Comparison of ENCODE assay signal across 47 mouse cellular contexts in the genomic region with DNA sequence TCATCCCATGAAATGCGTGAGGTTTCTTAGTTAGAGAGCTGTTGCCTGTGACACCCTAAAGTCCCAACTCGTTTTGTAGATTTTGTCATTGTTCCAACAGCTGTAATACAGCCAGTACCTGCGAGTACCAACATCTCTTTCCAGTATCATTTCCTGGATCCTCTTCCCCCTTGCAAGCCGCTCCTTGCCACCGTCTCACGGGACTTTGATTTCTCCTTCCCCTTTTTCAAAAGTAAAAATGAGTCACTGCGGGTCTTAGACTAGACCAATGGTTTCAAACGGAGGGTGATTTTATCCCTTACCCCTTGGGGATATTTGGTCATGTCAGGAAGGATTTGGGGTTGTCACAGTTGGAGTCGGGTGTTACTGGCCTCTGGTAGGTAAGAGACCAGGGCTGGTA. TPM values are rescaled to one million over a fixed set of nuclear protein-coding genes. Genes with fewer than 3 reads are reported as not detected.
"Had no signal": no experiment of that assay in that cellular context is flagged by ENCODE, and none has a peak within 500 bp of the region (broad histone marks: within the 10 kb centered on the region; RNA-seq: fewer than 3 reads in every experiment).

No protein-coding gene starts in this region.

- DNase-seq: left cerebral cortex, postnatal 4 days; liver; liver, embryonic 13.5 days; liver, postnatal 0 days; lung, adult 18-20 months; lung, adult 2 months; lung, embryonic 14.5 days; lung, postnatal 10 days; lung, postnatal 14 days; lung, postnatal 36 days; lung, postnatal 4 days; midbrain, embryonic 14.5 days had no signal

- H3K9ac ChIP-seq: limb, embryonic 12.5 days; limb, embryonic 13.5 days; limb, embryonic 15.5 days; liver, embryonic 12.5 days; liver, embryonic 13.5 days; liver, embryonic 14.5 days; liver, embryonic 15.5 days; liver, postnatal 0 days; lung, embryonic 14.5 days; lung, embryonic 15.5 days; midbrain, embryonic 12.5 days; midbrain, embryonic 13.5 days; midbrain, embryonic 15.5 days; neural tube, embryonic 12.5 days; neural tube, embryonic 13.5 days had no signal

- H3K9me3 ChIP-seq: limb, embryonic 10.5 days; limb, embryonic 15.5 days; liver, embryonic 12.5 days; liver, embryonic 13.5 days; liver, embryonic 15.5 days; lung, embryonic 15.5 days; midbrain, embryonic 15.5 days; neural tube, embryonic 12.5 days had no signal

- H3K27me3 ChIP-seq: limb, embryonic 15.5 days; liver, embryonic 13.5 days; lung, embryonic 15.5 days; midbrain, embryonic 13.5 days; midbrain, embryonic 15.5 days; neural tube, embryonic 12.5 days; neural tube, embryonic 13.5 days had no signal

- H3K27ac ChIP-seq: limb, embryonic 10.5 days; limb, embryonic 12.5 days; limb, embryonic 13.5 days; limb, embryonic 15.5 days; liver, embryonic 12.5 days; liver, embryonic 13.5 days; liver, embryonic 14.5 days; liver, embryonic 15.5 days; lung, embryonic 15.5 days; macrophage; midbrain, embryonic 10.5 days; midbrain, embryonic 12.5 days; midbrain, embryonic 13.5 days; midbrain, embryonic 15.5 days; neural tube, embryonic 12.5 days; neural tube, embryonic 13.5 days had no signal

- ATAC-seq: liver, embryonic 12.5 days; liver, postnatal 0 days; lung, postnatal 0 days; midbrain, embryonic 13.5 days; midbrain, embryonic 15.5 days; midbrain, embryonic 16.5 days had no signal

- H3K4me2 ChIP-seq: limb, embryonic 12.5 days; limb, embryonic 13.5 days; limb, embryonic 15.5 days; liver, embryonic 11.5 days; liver, embryonic 12.5 days; liver, embryonic 13.5 days; liver, embryonic 15.5 days; lung, embryonic 14.5 days; lung, embryonic 15.5 days; midbrain, embryonic 11.5 days; midbrain, embryonic 12.5 days; midbrain, embryonic 13.5 days; midbrain, embryonic 15.5 days; neural tube, embryonic 12.5 days; neural tube, embryonic 13.5 days had no signal

- H3K36me3 ChIP-seq: limb, embryonic 10.5 days; limb, embryonic 12.5 days; limb, embryonic 13.5 days; limb, embryonic 15.5 days; liver, embryonic 12.5 days; liver, embryonic 13.5 days; liver, embryonic 15.5 days; lung, embryonic 15.5 days; midbrain, embryonic 10.5 days; midbrain, embryonic 12.5 days; midbrain, embryonic 13.5 days; midbrain, embryonic 15.5 days; neural tube, embryonic 12.5 days; neural tube, embryonic 13.5 days had no signal

- H3K4me1 ChIP-seq: limb, embryonic 10.5 days; limb, embryonic 12.5 days; limb, embryonic 13.5 days; limb, embryonic 15.5 days; liver, embryonic 12.5 days; liver, embryonic 13.5 days; liver, embryonic 15.5 days; midbrain, embryonic 12.5 days; neural tube, embryonic 12.5 days; neural tube, embryonic 13.5 days had no signal

- H3K4me3 ChIP-seq: limb, embryonic 10.5 days; limb, embryonic 12.5 days; limb, embryonic 13.5 days; limb, embryonic 15.5 days; liver, embryonic 12.5 days; liver, embryonic 13.5 days; liver, embryonic 15.5 days; lung, embryonic 15.5 days; megakaryocyte, embryonic 14.5 days; midbrain, embryonic 10.5 days; midbrain, embryonic 12.5 days; midbrain, embryonic 13.5 days; midbrain, embryonic 15.5 days; myocyte; neural tube, embryonic 12.5 days; neural tube, embryonic 13.5 days had no signal

RNA-seq across cellular contexts. Expression of a gene that starts 56.5 kb away (rescaled TPM):
- total RNA-seq: left cerebral cortex, adult 8-10 months; left cerebral cortex, postnatal 10 days; left cerebral cortex, postnatal 25 days; left cerebral cortex, postnatal 36 days; left cerebral cortex, postnatal 4 days; liver, adult 2 months; megakaryocyte progenitor cell, adult 5-6 weeks; megakaryocyte, adult 5-6 weeks; megakaryocyte-erythroid progenitor cell, adult 5-6 weeks; midbrain, postnatal 0 days had no signal
- polyA plus RNA-seq: limb, embryonic 10.5 days; limb, embryonic 11.5 days; limb, embryonic 12.5 days; limb, embryonic 13.5 days; limb, embryonic 14.5 days; liver, embryonic 11.5 days; liver, embryonic 13.5 days; liver, embryonic 15.5 days; liver, embryonic 16.5 days; liver, postnatal 0 days; lung, embryonic 14.5 days; lung, embryonic 16.5 days; lung, postnatal 0 days; macrophage; midbrain, embryonic 11.5 days; midbrain, embryonic 12.5 days; midbrain, embryonic 13.5 days; midbrain, embryonic 14.5 days; midbrain, embryonic 15.5 days; midbrain, embryonic 16.5 days; midbrain, postnatal 0 days; myocyte; neural tube, embryonic 11.5 days; neural tube, embryonic 12.5 days; neural tube, embryonic 13.5 days had no signal
